Mouse (Mus musculus) heart, adult 11 months (tissue): ENCODE results near the gene Scamp5.
"Not testable (repeated sequence)": the region's sequence is repeated elsewhere in the genome, so short reads cannot be mapped to it uniquely, and the experiment has no call there.

ENCODE experiments used
- DNase-seq: peaks from one replicate; pipeline ENCODE4 v3.0.0; 2022

Scamp5 gene

GRCm38 (mm10) chr9:57449715-57450114 is 18.1 kb downstream of the Scamp5 start:
- no peak for DNase-seq

- DNase-seq = no peak
Measured at GRCm38 (mm10) chr9:57440620-57441019, 27.2 kb downstream of the Scamp5 start.

- DNase-seq = peak; percentile 100
Measured at GRCm38 (mm10) chr9:57439522-57440295, 28.2 kb downstream of the Scamp5 start, which contains the start of gene Ppcdc. TSS of gene Ppcdc (minus strand) at chr9:57440124.

GRCm38 (mm10) chr9:57439083-57439482 is 28.8 kb downstream of the Scamp5 start:
- no peak for DNase-seq

GRCm38 (mm10) chr9:57437896-57438614 is 29.8 kb downstream of the Scamp5 start:
- DNase-seq = no peak

- DNase-seq = no peak
Measured at GRCm38 (mm10) chr9:57436166-57436565, 31.7 kb downstream of the Scamp5 start.

GRCm38 (mm10) chr9:57434405-57435165 is 33.3 kb downstream of the Scamp5 start:
- peak; percentile 91 for DNase-seq

- DNase-seq = peak; percentile 100
Measured at GRCm38 (mm10) chr9:57433097-57434032, 34.5 kb downstream of the Scamp5 start.

GRCm38 (mm10) chr9:57432480-57432879 is 35.4 kb downstream of the Scamp5 start:
- peak; percentile 92 for DNase-seq

- no peak for DNase-seq
Measured at GRCm38 (mm10) chr9:57431202-57431601, 36.7 kb downstream of the Scamp5 start.

- DNase-seq = no peak
Measured at GRCm38 (mm10) chr9:57428391-57428790, 39.5 kb downstream of the Scamp5 start.

GRCm38 (mm10) chr9:57427937-57428336 is 39.9 kb downstream of the Scamp5 start:
- no peak for DNase-seq

GRCm38 (mm10) chr9:57427123-57427522 is 40.7 kb downstream of the Scamp5 start:
- DNase-seq = not testable (repeated sequence)

- DNase-seq = peak; percentile 96
Measured at GRCm38 (mm10) chr9:57425116-57425515, 42.7 kb downstream of the Scamp5 start.

GRCm38 (mm10) chr9:57424066-57424465 is 43.8 kb downstream of the Scamp5 start:
- no peak for DNase-seq

- no peak for DNase-seq
Measured at GRCm38 (mm10) chr9:57421688-57422111, 46.2 kb downstream of the Scamp5 start.

GRCm38 (mm10) chr9:57421121-57421571 is 46.7 kb downstream of the Scamp5 start:
- peak; percentile 99 for DNase-seq

- DNase-seq = peak; percentile 100
Measured at GRCm38 (mm10) chr9:57420321-57421120, 47.3 kb downstream of the Scamp5 start.

- DNase-seq = peak; percentile 90
Measured at GRCm38 (mm10) chr9:57419521-57420267, 48.2 kb downstream of the Scamp5 start.

GRCm38 (mm10) chr9:57417341-57417740 is 50.5 kb downstream of the Scamp5 start:
- DNase-seq = peak; percentile 95
